Mouse (Mus musculus) right cerebral cortex, postnatal 4 days (tissue): Measurements from ENCODE around the gene Zfhx3.
A peak's percentile ranks its signal among the peaks of the same experiment; 100 is the strongest.

Source experiments
- DNase-seq: peaks from one replicate; pipeline ENCODE4 v3.0.0-alpha.2; 2022

Gene Zfhx3

GRCm38 (mm10) chr8:108759511-108760330 is 817.3 kb downstream of the Zfhx3 start:
- DNase-seq = peak; percentile 76

DNA sequence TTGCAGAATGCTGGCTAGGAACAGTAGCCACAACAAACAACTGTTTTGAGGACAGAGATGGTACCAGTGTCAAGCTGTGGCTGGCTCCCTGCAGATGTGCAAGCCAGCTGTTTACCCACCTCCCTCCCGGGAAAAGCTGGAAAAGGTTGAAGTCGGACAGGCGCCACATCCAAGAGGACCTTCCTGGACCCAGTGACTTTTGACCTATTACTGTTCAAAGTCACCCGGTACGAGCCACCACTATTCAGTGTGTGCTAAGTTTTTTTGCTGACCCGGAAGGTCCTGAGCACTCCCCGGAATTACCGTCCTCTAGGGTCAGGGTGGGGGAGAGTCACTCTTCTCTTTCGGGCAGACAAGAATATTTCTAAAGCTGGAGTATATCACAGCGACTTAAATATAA is 818.3 kb downstream of the Zfhx3 start:
- no peak for DNase-seq

DNA sequence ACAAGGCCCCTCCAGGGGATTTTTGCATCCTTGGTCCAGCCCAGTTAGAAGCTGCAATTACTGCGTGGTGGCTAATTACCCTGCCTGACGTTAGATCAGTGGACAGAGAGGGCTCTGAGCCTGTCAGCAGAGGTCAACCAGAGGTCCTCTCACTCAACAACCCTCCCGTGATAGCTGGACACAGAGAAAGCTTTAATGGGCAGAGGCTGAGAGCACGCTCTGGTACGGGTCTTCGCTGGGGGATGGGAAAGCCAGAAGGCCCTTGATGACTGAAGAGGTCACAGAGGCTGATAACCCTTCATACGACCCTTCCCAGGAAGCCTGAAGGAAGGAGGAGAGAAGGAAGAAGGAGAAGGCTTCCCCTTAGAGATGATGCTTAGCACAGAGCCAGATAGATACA is 820.1 kb downstream of the Zfhx3 start:
- DNase-seq = no peak

DNA sequence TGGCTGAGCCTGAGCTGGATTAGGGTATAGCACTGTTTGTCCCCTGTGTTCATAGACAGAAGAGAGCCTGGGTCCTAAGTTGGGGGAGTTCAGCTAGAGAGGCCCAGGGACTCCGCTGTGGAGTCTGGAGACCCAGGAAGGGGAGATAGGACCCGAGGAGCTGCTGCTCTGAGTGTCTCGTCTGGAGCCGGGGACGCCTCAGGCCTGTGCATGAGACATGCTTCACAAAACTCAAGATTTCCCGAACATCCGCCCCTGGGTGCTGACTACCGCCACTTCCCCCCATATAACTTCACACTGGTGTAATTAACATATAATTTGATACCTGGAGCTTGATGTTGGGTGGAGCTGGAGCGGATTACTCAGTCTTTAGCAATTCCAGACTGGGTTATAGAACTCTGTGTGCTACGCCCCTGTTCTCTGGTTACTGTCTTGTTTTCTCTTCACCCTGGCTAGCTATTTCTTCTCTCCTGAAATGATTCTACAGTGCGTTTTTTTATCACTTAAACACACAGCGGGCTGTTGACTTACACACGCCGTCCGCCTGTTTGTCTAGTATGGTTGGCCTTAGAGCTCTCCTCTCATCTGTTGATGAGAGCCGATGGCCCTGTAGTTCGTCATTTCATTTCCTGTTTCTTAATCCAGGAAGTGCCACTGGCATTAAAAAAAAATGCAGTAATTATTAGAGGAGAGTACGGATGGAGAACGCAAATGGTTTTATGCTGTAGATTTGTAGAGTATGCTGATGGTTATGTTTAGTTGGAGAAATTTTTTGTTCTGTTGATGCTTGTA is 822.2 kb downstream of the Zfhx3 start:
- DNase-seq = no peak

GRCm38 (mm10) chr8:108766102-108766501 is 823.7 kb downstream of the Zfhx3 start:
- no peak for DNase-seq

DNA sequence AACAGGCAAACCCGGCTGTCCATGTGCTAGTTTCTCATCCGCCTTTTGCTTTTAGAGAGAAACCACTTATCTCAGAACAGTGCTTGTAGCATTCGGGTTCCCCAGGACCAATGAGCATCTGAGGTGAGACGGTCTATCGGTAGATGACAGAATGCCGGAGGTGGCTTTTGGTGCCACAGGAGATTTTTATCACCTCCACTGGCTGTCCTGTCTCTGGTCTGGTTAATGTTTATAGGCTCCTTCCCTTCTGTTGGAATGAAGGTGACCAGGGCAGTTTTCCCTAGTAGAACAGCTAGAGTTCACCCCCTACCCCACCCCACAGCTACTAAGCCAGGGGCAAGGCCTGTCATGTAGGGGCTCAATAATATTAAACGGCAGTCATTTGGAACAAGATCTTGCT is 825.6 kb downstream of the Zfhx3 start:
- DNase-seq = no peak

DNA sequence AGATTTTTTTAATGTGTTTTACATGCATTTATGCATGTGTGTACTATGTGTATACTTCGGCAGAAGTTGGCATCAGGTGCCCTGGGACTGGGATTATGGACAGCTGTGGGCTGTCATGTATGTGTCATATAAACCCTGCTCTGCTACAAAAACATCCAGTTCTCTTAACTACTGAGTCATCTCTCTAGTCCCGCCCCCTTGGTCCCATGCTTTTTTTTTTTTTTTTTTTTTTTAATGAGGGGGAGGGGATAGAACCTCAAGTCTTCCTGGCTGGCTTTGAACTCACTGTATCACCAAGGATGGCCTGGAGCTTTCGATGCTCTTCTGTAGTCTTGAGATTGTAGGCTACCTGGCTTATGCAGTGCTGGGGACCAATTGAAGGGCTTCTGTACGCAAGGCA is 827.9 kb downstream of the Zfhx3 start:
- no peak for DNase-seq

GRCm38 (mm10) chr8:108773436-108773835 is 831.0 kb downstream of the Zfhx3 start:
- no peak for DNase-seq

DNA sequence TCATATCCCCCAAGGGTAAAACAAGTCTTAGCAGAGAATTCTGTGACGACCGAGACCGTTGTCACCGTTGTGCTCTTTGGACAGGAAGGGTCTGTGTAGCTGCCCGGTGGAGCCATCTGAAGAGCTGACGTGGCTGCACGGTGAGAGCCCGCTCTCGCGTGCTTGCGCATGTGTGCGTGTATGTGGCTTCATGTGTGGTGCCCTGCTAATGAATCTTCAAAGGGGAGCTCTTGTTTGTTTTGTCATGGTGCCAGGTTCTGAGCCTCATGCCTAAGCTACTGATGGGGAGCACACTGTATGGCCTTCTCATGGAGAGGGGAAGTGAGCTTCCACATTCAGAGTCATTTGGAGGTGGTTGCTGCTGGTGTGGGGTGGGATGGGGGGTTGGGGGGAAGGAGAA is 835.6 kb downstream of the Zfhx3 start:
- DNase-seq = no peak

DNA sequence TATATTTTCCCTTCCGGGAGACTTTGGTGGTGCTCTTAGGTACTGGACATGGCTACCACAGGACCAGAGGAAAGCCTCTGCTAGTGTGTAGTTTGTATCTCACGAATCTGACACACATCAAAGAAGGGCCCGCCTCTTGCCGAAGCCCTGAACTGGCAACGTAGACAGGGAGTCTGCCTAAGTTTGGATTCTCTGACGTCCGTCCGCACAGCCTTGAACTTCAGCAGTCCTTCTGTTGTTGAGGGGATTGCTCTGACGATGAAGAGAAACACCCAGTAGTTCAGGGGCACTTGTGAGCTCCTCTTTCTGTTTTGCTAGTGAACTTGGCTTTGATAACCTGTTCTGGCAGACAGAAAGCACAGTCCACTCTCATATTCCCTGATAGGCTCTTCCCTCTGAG is 836.1 kb downstream of the Zfhx3 start:
- no peak for DNase-seq

- DNase-seq = no peak
Measured at GRCm38 (mm10) chr8:108780766-108781165, 838.3 kb downstream of the Zfhx3 start.

GRCm38 (mm10) chr8:108781192-108781591 is 838.7 kb downstream of the Zfhx3 start:
- no peak for DNase-seq

GRCm38 (mm10) chr8:108783155-108783554 is 840.7 kb downstream of the Zfhx3 start:
- DNase-seq = no peak

- DNase-seq = no peak
Measured at GRCm38 (mm10) chr8:108788156-108788761, 845.8 kb downstream of the Zfhx3 start.

- no peak for DNase-seq
Measured at GRCm38 (mm10) chr8:108788762-108789157, 846.3 kb downstream of the Zfhx3 start.

DNA sequence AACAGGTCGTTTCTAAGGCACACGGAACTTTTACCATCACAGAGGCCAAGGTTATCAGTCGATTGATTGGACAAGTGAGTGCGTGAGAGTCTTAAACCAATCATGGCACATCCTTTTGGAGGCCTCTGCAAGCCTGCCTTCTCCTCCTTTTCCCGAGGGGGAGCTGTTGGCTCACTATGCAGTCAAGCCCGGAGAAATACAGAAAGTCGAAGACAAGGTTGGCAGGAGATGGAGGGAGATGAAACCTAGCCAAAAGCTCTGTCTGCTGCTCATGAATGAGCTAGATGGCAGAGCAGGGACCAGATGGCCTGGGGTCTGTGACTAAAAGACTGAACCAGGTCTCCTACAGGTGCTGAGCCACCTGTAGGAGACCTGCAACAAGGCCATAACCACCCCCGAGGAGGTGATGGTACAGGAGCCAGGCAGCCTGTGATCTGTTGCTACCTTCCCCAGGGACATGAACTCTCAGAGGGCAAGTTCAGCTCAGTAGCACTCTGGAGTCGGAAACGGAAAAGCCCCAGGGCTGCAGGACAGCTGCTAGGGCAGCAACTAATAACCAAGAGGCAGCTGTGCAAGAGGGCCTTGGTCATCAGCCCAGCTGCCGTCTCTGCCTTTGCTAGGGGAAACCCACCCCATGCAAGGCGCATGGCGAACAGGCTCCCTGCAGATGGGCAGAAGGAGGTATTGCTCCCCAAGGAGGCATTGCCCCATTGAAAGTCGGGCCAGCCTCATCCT is 848.3 kb downstream of the Zfhx3 start:
- peak; percentile 74 for DNase-seq

- no peak for DNase-seq
Measured at GRCm38 (mm10) chr8:108796076-108796475, 853.6 kb downstream of the Zfhx3 start.

- no peak for DNase-seq
Measured at GRCm38 (mm10) chr8:108796882-108797281, 854.4 kb downstream of the Zfhx3 start.

DNA sequence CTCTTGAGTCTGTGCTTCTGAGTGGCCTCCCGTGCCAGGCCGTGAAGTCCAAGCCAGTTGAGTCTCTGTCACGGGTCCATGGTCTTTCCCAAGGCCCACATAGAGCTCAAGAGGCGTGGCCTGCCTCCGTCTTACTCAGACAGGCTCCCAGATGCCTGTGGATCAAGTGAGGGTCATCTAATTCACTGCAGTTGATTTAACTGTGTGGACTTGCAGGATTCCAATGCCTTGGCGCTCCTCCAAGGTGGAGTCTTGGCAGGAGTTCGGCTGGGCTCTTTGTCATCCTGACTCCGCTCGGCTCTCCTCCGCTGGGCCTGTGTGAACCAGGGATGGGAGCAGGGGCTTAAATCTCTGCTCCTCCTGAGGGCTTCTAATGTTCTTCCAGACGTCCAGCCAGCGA is 855.6 kb downstream of the Zfhx3 start:
- peak; percentile 65 for DNase-seq

GRCm38 (mm10) chr8:108799250-108799649 is 856.8 kb downstream of the Zfhx3 start:
- no peak for DNase-seq

DNA sequence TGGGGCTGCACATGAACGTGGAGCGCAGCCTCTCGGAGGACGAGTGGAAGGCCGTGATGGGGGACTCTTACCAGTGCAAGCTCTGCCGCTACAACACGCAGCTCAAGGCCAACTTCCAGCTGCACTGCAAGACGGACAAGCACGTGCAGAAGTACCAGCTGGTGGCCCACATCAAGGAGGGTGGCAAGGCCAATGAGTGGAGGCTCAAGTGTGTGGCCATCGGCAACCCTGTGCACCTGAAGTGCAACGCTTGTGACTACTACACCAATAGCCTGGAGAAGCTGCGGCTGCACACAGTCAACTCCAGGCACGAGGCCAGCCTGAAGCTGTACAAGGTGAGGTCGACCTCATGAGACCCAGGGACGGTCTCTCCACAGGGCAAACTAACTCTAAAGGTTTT is 857.9 kb downstream of the Zfhx3 start:
- no peak for DNase-seq

DNA sequence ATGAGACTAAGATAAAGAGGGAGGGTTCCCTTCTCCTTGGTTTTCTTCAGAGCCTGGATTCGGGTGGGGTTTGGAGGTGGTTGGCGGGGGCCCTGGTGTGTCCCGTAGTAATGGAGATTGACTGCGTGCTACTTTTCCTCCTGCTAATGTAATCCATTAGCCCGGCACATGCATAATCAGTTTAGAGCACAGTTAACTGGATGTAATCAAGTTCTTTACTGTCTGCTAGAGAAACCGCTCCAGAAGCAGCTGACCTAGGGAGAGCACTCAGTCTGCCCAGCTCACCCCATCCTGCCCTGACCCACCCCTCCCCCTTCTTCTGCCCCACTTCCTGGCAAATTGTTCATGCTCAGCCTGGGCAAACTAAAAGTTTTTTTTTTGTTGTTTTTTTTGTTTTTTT is 860.6 kb downstream of the Zfhx3 start:
- no peak for DNase-seq

DNA sequence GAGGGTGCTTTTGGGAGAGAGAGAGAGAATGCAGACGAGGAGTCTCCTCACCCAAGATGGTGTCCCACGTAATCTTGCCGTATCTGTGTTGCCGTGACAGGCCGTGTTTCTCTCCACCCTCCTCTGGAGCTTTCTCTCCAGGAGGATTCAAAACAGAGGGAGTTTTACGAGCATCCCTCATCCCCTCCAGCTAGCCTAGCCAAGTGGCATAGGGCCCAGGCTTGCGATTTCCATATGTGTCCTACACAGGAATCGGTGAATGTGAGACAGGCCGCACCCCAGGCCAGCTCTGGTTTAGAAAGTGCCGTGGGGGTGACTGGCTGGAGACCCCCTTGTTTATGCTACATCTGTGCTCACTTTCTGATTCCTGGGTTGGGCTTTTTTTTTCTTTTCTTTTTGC is 869.2 kb downstream of the Zfhx3 start:
- peak; percentile 36 for DNase-seq
